Mouse (Mus musculus) neutrophil, adult 5-6 weeks (primary cell): ENCODE measurements around the gene Rimkla. TPM values are rescaled to one million over a fixed set of nuclear protein-coding genes. Genes with fewer than 3 reads are reported as not detected.
"Not testable (repeated sequence)": the region's sequence is repeated elsewhere in the genome, so short reads cannot be mapped to it uniquely, and the experiment has no call there.

Experiments
- ATAC-seq: fragments of 151-379, 151-347 bp; 2 replicates; pipeline ENCODE4 v1.8.0; 2017; ENCODE audit warnings: mild to moderate bottlenecking, moderate TSS enrichment; ENCODE audit not compliant: insufficient number of reproducible peaks, poor library complexity, low FRiP score, severe bottlenecking; ENCODE audit errors: extremely low read depth
- total RNA-seq: library from RNA; stranded (forward); fragments of 200-1000 nt; gene quantifications from 2 replicates; pipeline ENCODE4 v1.2.3, GENCODE M21; 2017

Rimkla gene
- 0.12 TPM in 2 replicates for total RNA-seq

DNA sequence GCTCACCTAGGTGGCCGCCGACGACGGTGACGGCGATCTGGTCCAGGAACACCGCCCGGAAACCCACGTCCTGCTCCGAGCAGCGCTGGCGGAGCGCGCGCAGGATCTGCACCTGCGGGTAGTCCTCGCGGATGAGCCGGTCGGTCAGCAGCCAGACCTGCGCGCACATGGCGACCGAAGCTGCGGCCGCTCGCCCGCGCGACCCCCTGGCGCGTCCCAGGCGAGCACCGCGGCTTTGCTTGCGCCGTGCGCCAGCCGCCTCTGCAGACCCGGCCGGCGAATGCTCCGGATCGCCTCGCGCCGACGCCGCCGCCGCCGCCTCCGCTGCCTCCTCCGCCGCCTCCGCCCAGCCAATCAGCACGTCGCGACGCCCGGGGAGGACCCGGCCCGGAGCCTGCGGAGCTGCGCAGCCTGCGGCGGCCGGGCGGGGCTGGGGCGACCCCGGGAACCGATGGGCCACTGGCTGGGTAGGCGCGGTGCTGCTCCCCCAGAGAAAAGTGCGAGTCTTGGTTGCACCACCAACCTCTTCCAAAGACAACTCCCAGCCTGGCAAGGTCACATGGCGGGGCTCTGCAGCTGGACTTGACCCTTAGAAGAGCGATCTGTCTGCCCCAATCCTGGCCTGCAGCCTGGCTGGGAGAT, at the start of gene Rimkla:
TSS of gene Rimkla (minus strand) at position 338 of the 642 bp plus-strand sequence.
- no peak for ATAC-seq

- ATAC-seq, result no peak
These were observed 48.1 kb upstream of the Rimkla start for GRCm38 (mm10) chr4:119540533-119540890.

- peak; percentile 27; the same call in 1 of the 2 replicates for ATAC-seq
These were observed 47.6 kb upstream of the Rimkla start for GRCm38 (mm10) chr4:119539836-119540532.

DNA sequence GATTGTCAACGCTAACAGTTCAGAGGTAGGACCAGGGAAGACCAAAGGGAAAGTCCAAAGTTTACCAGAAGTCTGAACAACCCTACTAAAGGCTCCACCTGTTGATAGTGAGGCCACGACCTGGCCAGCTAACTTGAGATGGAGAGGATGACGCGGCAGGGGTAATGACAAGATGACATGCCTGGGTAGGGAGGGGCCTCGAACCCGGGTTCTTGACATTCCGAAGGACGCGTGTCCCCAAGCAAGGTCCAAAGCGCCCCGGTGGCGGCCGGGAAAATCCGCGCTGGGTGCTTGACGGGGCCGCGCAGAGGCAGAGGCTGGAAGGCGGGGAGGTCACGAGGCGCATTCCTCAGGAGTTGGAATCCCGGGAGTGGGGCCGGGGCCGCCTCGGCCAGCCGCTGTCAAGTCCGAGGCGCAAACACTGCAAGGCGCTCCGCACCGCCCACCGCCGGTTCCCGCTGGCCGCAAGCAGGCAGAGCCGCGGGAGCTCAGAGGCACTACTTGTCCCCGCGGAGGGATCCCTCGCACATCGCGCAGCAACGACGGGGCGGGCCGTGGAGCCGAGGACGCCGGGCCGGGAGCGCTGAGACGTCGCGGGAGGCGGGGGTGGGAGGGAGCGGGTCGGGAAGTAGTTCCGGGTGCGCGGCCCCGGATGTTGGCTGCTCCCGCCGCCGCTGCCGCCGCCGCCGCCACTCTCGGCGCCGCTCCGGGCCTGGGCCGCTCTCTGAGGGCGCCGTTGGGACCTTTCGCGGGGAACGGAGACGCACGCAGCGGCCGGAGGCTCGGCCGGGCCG, 46.8 kb upstream of the Rimkla start, which contains the start of gene Frg2f1:
TSS of gene Frg2f1 (minus strand) at position 499 of the 794 bp plus-strand sequence.
- peak; percentile 84 for ATAC-seq

- ATAC-seq, result no peak
These were observed 45.0 kb upstream of the Rimkla start for GRCm38 (mm10) chr4:119537436-119537835.

GRCm38 (mm10) chr4:119536615-119537014, 44.2 kb upstream of the Rimkla start, which contains the start of gene Foxj3:
TSS of gene Foxj3 (plus strand) at chr4:119537004.
- not testable (repeated sequence) for ATAC-seq

- no peak for ATAC-seq
These were observed 42.7 kb upstream of the Rimkla start for GRCm38 (mm10) chr4:119535103-119535502.

DNA sequence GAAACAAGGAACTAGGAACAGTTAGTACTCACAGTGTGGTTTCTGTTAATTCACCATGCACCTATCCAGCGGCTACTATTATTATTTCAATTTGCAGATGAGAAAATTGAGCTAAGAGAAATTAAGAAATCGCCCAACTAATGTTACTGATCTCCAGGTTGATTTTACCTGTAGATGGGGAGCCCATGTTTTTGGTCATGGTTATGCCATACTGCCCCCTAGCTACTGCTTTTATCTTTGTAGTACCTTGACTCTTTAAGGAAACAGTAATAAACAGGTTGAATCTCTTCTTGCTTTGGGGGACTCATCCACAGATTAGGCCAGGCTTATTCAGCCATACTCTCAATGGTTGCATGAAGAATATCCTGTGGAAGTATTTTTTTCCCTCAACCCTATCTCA, 39.4 kb upstream of the Rimkla start:
- ATAC-seq, result peak; percentile 26; the same call in 1 of the 2 replicates

DNA sequence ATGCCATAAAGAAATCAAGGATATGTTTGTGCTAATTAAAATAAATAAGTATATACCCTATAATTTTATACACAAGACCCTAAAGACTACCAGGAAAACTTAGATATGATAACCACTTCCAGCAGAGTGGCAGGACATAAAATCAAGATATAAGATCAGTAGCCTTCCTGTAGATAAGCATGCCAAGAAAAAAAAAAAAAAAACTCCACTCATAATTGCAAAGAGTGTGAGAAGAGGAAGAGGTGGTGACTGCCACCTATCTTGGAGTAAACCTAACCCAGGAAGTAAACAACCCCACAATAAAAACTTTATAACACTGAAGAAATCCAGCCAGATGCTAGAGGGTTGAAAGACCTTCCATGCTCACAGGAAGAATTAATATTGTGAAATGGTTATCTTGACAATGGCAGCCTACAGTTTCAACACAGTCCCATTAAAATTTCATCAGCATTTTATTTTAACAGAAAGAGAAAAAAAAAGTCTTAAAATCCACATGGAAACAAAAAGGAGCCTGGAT, 34.0 kb upstream of the Rimkla start:
- no peak for ATAC-seq

DNA sequence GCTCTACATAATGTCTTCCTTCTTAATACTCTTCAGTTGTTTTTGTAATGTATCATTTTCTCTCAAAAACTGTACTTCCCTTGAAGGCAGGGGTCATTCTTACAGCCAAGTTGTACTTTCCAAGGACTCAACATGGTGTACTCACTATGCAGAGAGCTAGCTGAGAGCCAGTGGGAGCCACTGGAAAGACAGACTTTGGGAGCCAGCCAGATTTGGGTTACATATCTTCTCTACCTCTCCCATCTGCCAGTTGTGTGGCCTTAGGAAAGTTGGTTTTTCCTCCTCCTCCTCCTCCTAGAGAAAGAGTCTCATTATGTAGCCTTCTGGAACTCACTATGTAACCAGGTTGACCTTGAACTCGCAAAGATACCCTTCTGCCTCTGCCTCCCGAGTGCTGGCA, 32.0 kb upstream of the Rimkla start:
- no peak for ATAC-seq

- no peak for ATAC-seq
These were observed 31.6 kb upstream of the Rimkla start for GRCm38 (mm10) chr4:119524010-119524409.

GRCm38 (mm10) chr4:119523575-119523974, 31.1 kb upstream of the Rimkla start:
- ATAC-seq, result no peak

- ATAC-seq, result no peak
These were observed 20.3 kb upstream of the Rimkla start for GRCm38 (mm10) chr4:119512731-119513141.

DNA sequence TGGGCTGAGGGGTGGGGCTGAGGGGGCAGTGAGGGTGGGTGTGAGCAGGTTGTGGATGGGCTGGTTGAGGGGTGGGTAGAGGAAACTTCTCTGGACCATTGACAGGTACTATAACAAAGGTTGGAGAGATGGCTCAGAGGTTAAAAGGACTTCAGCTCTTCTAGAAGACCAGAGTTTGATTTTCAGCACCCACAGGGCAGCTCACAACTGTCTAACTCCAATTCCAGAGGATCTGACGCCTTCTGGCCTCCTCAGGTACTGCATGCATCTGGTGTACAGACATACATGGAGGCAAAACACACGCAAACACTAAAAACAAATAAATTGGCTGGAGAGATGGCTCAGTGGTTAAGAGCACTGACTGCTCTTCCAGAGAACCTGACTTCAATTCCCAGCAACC, 19.2 kb upstream of the Rimkla start:
- ATAC-seq, result no peak

GRCm38 (mm10) chr4:119498319-119498848, 6.0 kb upstream of the Rimkla start:
- no peak for ATAC-seq

DNA sequence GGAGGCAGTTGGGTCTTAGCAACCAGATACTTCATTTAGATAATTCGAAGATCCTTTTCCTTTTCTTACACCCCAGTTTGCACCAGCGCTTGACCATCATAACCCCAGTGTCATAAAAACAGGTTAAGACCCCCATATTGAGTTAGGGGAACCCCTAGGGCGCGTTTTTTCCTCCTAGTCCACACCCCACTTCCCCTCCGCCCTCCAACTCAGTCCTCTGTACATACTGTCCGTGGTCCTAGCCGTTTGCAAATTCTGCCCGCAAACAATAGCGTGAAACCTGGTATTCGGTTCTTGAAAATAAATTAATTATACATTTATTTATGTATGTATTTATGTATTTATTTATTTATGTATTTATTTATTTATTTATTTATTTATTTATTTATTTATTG, 502 bp upstream of the Rimkla start:
- no peak for ATAC-seq

GRCm38 (mm10) chr4:119490806-119491205, 1.6 kb downstream of the Rimkla start:
- no peak for ATAC-seq

DNA sequence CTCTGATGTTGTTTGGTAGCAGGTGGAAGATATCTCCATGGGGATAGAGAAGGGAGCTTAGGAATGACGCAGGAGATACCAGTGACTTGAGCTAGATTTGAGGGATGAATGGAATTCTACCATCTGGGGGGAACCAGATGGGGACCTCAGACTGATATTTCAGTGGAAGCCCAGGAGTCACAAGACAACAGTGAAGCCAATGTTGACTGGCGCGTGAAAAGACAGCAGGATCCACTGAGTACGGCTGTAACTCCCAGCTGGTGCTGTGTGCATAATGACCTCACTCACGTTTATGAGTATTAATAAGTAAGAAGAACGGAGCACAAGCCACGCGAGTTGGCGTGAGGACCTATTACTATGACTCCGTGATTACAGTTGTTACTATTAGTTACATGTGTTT, 2.8 kb downstream of the Rimkla start:
- no peak for ATAC-seq

DNA sequence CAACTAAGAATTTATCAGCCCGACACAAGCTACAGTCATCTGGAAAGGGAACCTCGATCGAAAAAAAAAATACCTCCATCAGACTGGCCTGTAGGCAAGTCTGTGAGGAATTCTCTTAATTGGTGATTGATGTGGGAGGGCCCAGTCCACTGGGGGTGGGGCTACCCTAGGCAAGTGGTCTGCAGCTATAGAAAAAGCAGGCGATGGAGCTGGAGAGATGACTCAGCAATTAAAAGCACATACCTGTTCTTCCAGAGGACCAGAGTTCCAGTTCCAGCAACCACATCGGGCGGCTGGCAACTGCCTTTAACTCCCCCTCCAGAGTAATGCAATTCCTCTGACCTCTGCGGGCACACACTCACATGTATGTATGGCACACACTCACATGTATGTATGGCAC, 7.5 kb downstream of the Rimkla start:
- no peak for ATAC-seq
